14 mouse cellular contexts compared by ENCODE assay signal in the genomic region with DNA sequence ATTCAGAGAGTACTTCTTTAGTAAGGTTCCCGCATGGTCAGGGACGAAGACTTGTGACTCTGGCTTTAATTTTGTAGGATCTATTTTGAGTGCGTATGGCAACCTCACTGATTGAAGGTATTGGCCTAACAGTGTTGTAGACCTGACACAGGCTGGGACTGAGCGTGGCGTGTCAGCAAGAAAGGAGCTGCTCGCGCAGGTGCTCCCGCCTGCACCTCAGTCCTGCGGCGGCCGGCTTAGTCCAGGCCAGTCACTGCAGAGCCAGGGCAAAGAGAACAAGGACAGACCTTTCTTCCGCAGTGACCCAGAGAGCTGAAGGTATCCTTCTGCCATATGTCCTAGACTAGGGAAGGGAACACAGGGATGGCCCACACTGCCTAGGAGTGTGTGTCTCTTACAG. TPM values are rescaled to one million over a fixed set of nuclear protein-coding genes. Genes with fewer than 3 reads are reported as not detected.
A peak's percentile ranks its signal among the peaks of the same experiment; 100 is the strongest.
DNase-seq lines count a peak whose midpoint lies in the region; ATAC-seq and TF ChIP-seq lines count a peak whose summit lies in the region.
"Had no signal": no experiment of that assay in that cellular context is flagged by ENCODE, and none has a peak within 500 bp of the region (broad histone marks: within the 10 kb centered on the region; RNA-seq: fewer than 3 reads in every experiment).

No protein-coding gene starts in this region.

- peaks cover 23% of the 10 kb centered on the region for H3K36me3 ChIP-seq in embryonic facial prominence, embryonic 14.5 days (ENCODE audit: control insufficient read depth, insufficient read depth, low read length)
- peaks cover 45% of the 10 kb centered on the region for H3K36me3 ChIP-seq in hindbrain, embryonic 12.5 days
- no peaks in the 10 kb centered on the region; the same call in 1 of the 2 replicates for H3K36me3 ChIP-seq in midbrain, embryonic 16.5 days (ENCODE audit: control insufficient read depth, insufficient read depth, low read length)

- DNase-seq in layer of hippocampus, adult 2 months (ENCODE audit: low spot score in 2 of 2), result no peak
- no peak for DNase-seq in layer of hippocampus, postnatal 14 days (ENCODE audit: low spot score in 2 of 2)
- no peak for DNase-seq in embryonic facial prominence, embryonic 14.5 days (ENCODE audit: low spot score)
- no peak for DNase-seq in right cerebral cortex, postnatal 10 days (ENCODE audit: low spot score in 2 of 2)
- DNase-seq in layer of hippocampus, adult 8-10 months (ENCODE audit: low spot score in 2 of 2), result no peak
- DNase-seq in kidney, postnatal 10 days, result no peak
- DNase-seq: embryo, embryonic 11 days; lung, adult 2 months; right cerebral cortex, postnatal 4 days had no signal

- TF ChIP-seq CTCF in layer of hippocampus, adult 2 months (conservative IDR thresholded peaks at IDR 0.05), result no peak

- no peaks in the 10 kb centered on the region for H3K27me3 ChIP-seq in embryonic facial prominence, embryonic 14.5 days (replicated peaks; ENCODE audit: control insufficient read depth, insufficient read depth, low read length)
- H3K27me3 ChIP-seq in hindbrain, embryonic 12.5 days, result no peaks in the 10 kb centered on the region
- no peaks in the 10 kb centered on the region for H3K27me3 ChIP-seq in midbrain, embryonic 16.5 days (ENCODE audit: control insufficient read depth, insufficient read depth, low read depth, low read length)
- H3K27me3 ChIP-seq: intestine, embryonic 15.5 days had no signal

- H3K4me2 ChIP-seq in embryonic facial prominence, embryonic 14.5 days (ENCODE audit: low read depth, low read length), result no peak overlapping the region
- no peak overlapping the region for H3K4me2 ChIP-seq in hindbrain, embryonic 12.5 days (replicated peaks)
- no peak overlapping the region for H3K4me2 ChIP-seq in midbrain, embryonic 16.5 days (ENCODE audit: low read length)
- H3K4me2 ChIP-seq: heart, embryonic 11.5 days; intestine, embryonic 15.5 days had no signal

- H3K9me3 ChIP-seq in embryonic facial prominence, embryonic 14.5 days (ENCODE audit: control insufficient read depth, low read length), result no peaks in the 10 kb centered on the region
- no peaks in the 10 kb centered on the region for H3K9me3 ChIP-seq in hindbrain, embryonic 12.5 days (replicated peaks)
- no peaks in the 10 kb centered on the region for H3K9me3 ChIP-seq in midbrain, embryonic 16.5 days (replicated peaks; ENCODE audit: control insufficient read depth, low read length, poor library complexity, severe bottlenecking)
- H3K9me3 ChIP-seq: intestine, embryonic 15.5 days had no signal

- ATAC-seq in embryonic facial prominence, embryonic 14.5 days (ENCODE audit: low read depth), result no peak
- no peak for ATAC-seq in hindbrain, embryonic 12.5 days (ENCODE audit: low FRiP score)
- no peak for ATAC-seq in midbrain, embryonic 16.5 days
- ATAC-seq: intestine, embryonic 15.5 days had no signal

- H3K9ac ChIP-seq in embryonic facial prominence, embryonic 14.5 days (ENCODE audit: low read depth, low read length), result no peak overlapping the region
- no peak overlapping the region for H3K9ac ChIP-seq in hindbrain, embryonic 12.5 days
- H3K9ac ChIP-seq in midbrain, embryonic 16.5 days (ENCODE audit: low read depth, low read length), result no peak overlapping the region; the same call in 1 of the 2 replicates
- H3K9ac ChIP-seq: intestine, embryonic 15.5 days had no signal

- WGBS in embryonic facial prominence, embryonic 14.5 days, result 89% methylated on average over 12 of the region's 12 CpGs
- WGBS in hindbrain, embryonic 12.5 days, result 83% methylated on average over 12 of the region's 12 CpGs
- WGBS in midbrain, embryonic 16.5 days, result 68% methylated on average over 12 of the region's 12 CpGs

- peaks cover 14% of the 10 kb centered on the region; the same call in 1 of the 2 replicates for H3K4me1 ChIP-seq in embryonic facial prominence, embryonic 14.5 days (ENCODE audit: control insufficient read depth, insufficient read depth, low read length)
- H3K4me1 ChIP-seq in hindbrain, embryonic 12.5 days, result peaks cover 56% of the 10 kb centered on the region
- peaks cover 31% of the 10 kb centered on the region for H3K4me1 ChIP-seq in midbrain, embryonic 16.5 days (ENCODE audit: control insufficient read depth, insufficient read depth, low read length)

- H3K4me3 ChIP-seq in layer of hippocampus, adult 2 months, result no peak overlapping the region
- H3K4me3 ChIP-seq in embryonic facial prominence, embryonic 14.5 days (ENCODE audit: low read depth, low read length), result no peak overlapping the region
- H3K4me3 ChIP-seq in hindbrain, embryonic 12.5 days, result no peak overlapping the region
- H3K4me3 ChIP-seq in midbrain, embryonic 16.5 days (ENCODE audit: low read depth, low read length), result no peak overlapping the region
- H3K4me3 ChIP-seq: intestine, embryonic 15.5 days had no signal

- peak overlapping the region; percentile 93 for H3K27ac ChIP-seq in layer of hippocampus, adult 2 months
- H3K27ac ChIP-seq in embryonic facial prominence, embryonic 14.5 days (replicated peaks; ENCODE audit: low read depth, low read length), result peak overlapping the region; percentile 35; the same call in 1 of the 2 replicates
- H3K27ac ChIP-seq in hindbrain, embryonic 12.5 days, result peak overlapping the region; percentile 74
- peak overlapping the region; percentile 62 for H3K27ac ChIP-seq in midbrain, embryonic 16.5 days (ENCODE audit: low read length)
- H3K27ac ChIP-seq: intestine, embryonic 15.5 days had no signal

RNA-seq across cellular contexts. Expression of a gene that starts 40.3 kb away (rescaled TPM):
- 1 to 10 TPM; 7.9 to 8.2 TPM for total RNA-seq in layer of hippocampus, adult 2 months (2021)
- 1 to 10 TPM; 6.7 to 8.3 TPM for total RNA-seq in layer of hippocampus, postnatal 14 days (2021)
- polyA plus RNA-seq in embryonic facial prominence, embryonic 14.5 days (2014; fragmentation: Nextera tagmentation; extraction: Ambion mirVana), result 4.6 and 4.8 TPM in 2 replicates
- 5.0 and 5.4 TPM in 2 replicates for polyA plus RNA-seq in hindbrain, embryonic 12.5 days (2016; fragmentation: Nextera tagmentation; extraction: Ambion mirVana)
- 2.8 and 5.5 TPM in 2 replicates for polyA plus RNA-seq in midbrain, embryonic 16.5 days (2015; fragmentation: Nextera tagmentation; extraction: Ambion mirVana)
- total RNA-seq in layer of hippocampus, adult 8-10 months (2022), result 10 to 100 TPM in 1 of 4 experiments, 1 to 10 TPM in 3; 6.8 to 10.1 (median 8.1) TPM
- total RNA-seq: megakaryocyte, adult 5-6 weeks had no signal

RNA-seq across cellular contexts. Expression of a gene that starts 45.4 kb away (rescaled TPM):
- 100 to 1,000 TPM; 124 to 129 TPM for total RNA-seq in layer of hippocampus, adult 2 months (2021)
- 10 to 100 TPM; 88.3 to 88.6 TPM for total RNA-seq in layer of hippocampus, postnatal 14 days (2021)
- polyA plus RNA-seq in embryonic facial prominence, embryonic 14.5 days (2014; fragmentation: Nextera tagmentation; extraction: Ambion mirVana), result 69.7 and 74.6 TPM in 2 replicates
- 119 and 123 TPM in 2 replicates for polyA plus RNA-seq in hindbrain, embryonic 12.5 days (2016; fragmentation: Nextera tagmentation; extraction: Ambion mirVana)
- 94.0 and 111 TPM in 2 replicates for polyA plus RNA-seq in midbrain, embryonic 16.5 days (2015; fragmentation: Nextera tagmentation; extraction: Ambion mirVana)
- 100 to 1,000 TPM; 102 to 126 (median 112) TPM for total RNA-seq in layer of hippocampus, adult 8-10 months (2022)

RNA-seq across cellular contexts. Expression of a gene that starts 57.3 kb away (rescaled TPM):
- total RNA-seq in layer of hippocampus, adult 2 months (2021), result 1 to 10 TPM; 3.2 to 3.3 TPM
- 1 to 10 TPM; 3.3 to 4.1 TPM for total RNA-seq in layer of hippocampus, postnatal 14 days (2021)
- 6.8 and 7.9 TPM in 2 replicates for polyA plus RNA-seq in embryonic facial prominence, embryonic 14.5 days (2014; fragmentation: Nextera tagmentation; extraction: Ambion mirVana)
- 2.1 and 2.4 TPM in 2 replicates for polyA plus RNA-seq in hindbrain, embryonic 12.5 days (2016; fragmentation: Nextera tagmentation; extraction: Ambion mirVana)
- polyA plus RNA-seq in midbrain, embryonic 16.5 days (2015; fragmentation: Nextera tagmentation; extraction: Ambion mirVana), result 1.3 and 1.6 TPM in 2 replicates
- 1 to 10 TPM; 4.1 to 7.0 (median 4.9) TPM for total RNA-seq in layer of hippocampus, adult 8-10 months (2022)

Comparison
In these comparisons a context has a peak if more than half of its experiments do, and no peak if none do; other contexts are left out.
1. H3K27ac ChIP-seq: peak in every context shown above with its lines; median percentile 93 in layer of hippocampus, adult 2 months; 74 in hindbrain, embryonic 12.5 days; 62 in midbrain, embryonic 16.5 days; 35 in embryonic facial prominence, embryonic 14.5 days.